Mouse (Mus musculus) hindbrain, embryonic 13.5 days (tissue): ENCODE results near the gene Mmachc. TPM values are rescaled to one million over a fixed set of nuclear protein-coding genes. Genes with fewer than 3 reads are reported as not detected.
"Not testable (repeated sequence)": the region's sequence is repeated elsewhere in the genome, so short reads cannot be mapped to it uniquely, and the experiment has no call there.

Source experiments
- ATAC-seq: fragments of 200-750 bp; cut with Nextera tagmentation; 2 replicates; pipeline ENCODE4 v1.8.0; 2017; ENCODE audit warnings: moderate TSS enrichment; ENCODE audit not compliant: low FRiP score
- H3K27ac ChIP-seq: fragments of 300-500 bp; sonication (generic); 2 replicates; pipeline ENCODE4 v1.5.1; 2015; ENCODE audit warnings: inconsistent platforms, mild to moderate bottlenecking, moderate library complexity
- H3K27me3 ChIP-seq: fragments of 300-500 bp; sonication (generic); 2 replicates; pipeline ENCODE4 v1.6.1; 2015; ENCODE audit warnings: mild to moderate bottlenecking, inconsistent platforms
- H3K36me3 ChIP-seq: fragments of 300-500 bp; sonication (generic); 2 replicates; pipeline ENCODE4 v1.6.1; 2015; ENCODE audit warnings: mild to moderate bottlenecking, inconsistent platforms
- H3K4me1 ChIP-seq: fragments of 300-500 bp; sonication (generic); replicated peaks from 2 replicates; pipeline ENCODE4 v1.6.1; 2015; ENCODE audit warnings: inconsistent platforms
- H3K4me2 ChIP-seq: fragments of 300-500 bp; sonication (generic); 2 replicates; pipeline ENCODE4 v1.6.1; 2015; ENCODE audit warnings: inconsistent platforms, mild to moderate bottlenecking, moderate library complexity
- H3K4me3 ChIP-seq: fragments of 300-500 bp; sonication (generic); 2 replicates; pipeline ENCODE4 v1.5.1; 2015; ENCODE audit warnings: mild to moderate bottlenecking, inconsistent platforms
- H3K9ac ChIP-seq: fragments of 300-500 bp; sonication (generic); 2 replicates; pipeline ENCODE4 v1.6.1; 2015; ENCODE audit warnings: mild to moderate bottlenecking, inconsistent platforms
- H3K9me3 ChIP-seq: fragments of 300-500 bp; sonication (generic); 2 replicates; pipeline ENCODE4 v1.6.1; 2016; ENCODE audit warnings: inconsistent platforms
- WGBS: fragments of 180-500 bp; shearing (Covaris S2); methylation state at CpG from one replicate; pipeline ENCODE4 v1.1.7; 2015; 5-methylcytosine and 5-hydroxymethylcytosine counted together
- polyA plus RNA-seq: library from polyadenylated mRNA; unstranded; fragments of >200 nt; fragmentation: Nextera tagmentation; extraction: Ambion mirVana; gene quantifications from 2 replicates; pipeline ENCODE4 v1.2.1, GENCODE M21; 2015

Gene Mmachc
- polyA plus RNA-seq, 1 experiment from 2014 or later = 24.3 TPM

GRCm38 (mm10) chr4:116685402-116686061, 22.7 kb downstream of the Mmachc start, which contains the start of gene Prdx1:
Gene Prdx1, plus strand, starts transcription at chr4:116685544.
- H3K4me2 ChIP-seq = peak within 1 kb of the TSS; percentile 77
- peak; percentile 98 for ATAC-seq
- peak within 1 kb of the TSS; percentile 76 for H3K9ac ChIP-seq
- peak within 1 kb of the TSS; percentile 62 for H3K4me3 ChIP-seq
- 1% methylated on average over 56 of the region's 56 CpGs for WGBS
- peaks cover 18% of the 10 kb centered on the region for H3K4me1 ChIP-seq
- H3K27ac ChIP-seq = peak within 1 kb of the TSS; percentile 86
- H3K36me3 ChIP-seq = 0 out of 2 replicates have a peak, but pooled peaks cover 7% of the 10 kb centered on the region
- H3K9me3 ChIP-seq = no peaks in the 10 kb centered on the region
- H3K27me3 ChIP-seq = no peaks in the 10 kb centered on the region

GRCm38 (mm10) chr4:116684665-116685064, 23.5 kb downstream of the Mmachc start:
- peak overlapping the region; percentile 62 for H3K4me3 ChIP-seq
- 0 out of 2 replicates have a peak, but pooled peaks cover 7% of the 10 kb centered on the region for H3K36me3 ChIP-seq
- H3K27me3 ChIP-seq = no peaks in the 10 kb centered on the region
- H3K4me2 ChIP-seq = peak overlapping the region; percentile 77
- peaks cover 18% of the 10 kb centered on the region for H3K4me1 ChIP-seq
- H3K27ac ChIP-seq = no peak overlapping the region; the same call in 1 of the 2 replicates
- no peaks in the 10 kb centered on the region for H3K9me3 ChIP-seq
- peak overlapping the region; percentile 76; the same call in 1 of the 2 replicates for H3K9ac ChIP-seq
- no peak for ATAC-seq
- WGBS = 86% methylated on average over 2 of the region's 2 CpGs

DNA sequence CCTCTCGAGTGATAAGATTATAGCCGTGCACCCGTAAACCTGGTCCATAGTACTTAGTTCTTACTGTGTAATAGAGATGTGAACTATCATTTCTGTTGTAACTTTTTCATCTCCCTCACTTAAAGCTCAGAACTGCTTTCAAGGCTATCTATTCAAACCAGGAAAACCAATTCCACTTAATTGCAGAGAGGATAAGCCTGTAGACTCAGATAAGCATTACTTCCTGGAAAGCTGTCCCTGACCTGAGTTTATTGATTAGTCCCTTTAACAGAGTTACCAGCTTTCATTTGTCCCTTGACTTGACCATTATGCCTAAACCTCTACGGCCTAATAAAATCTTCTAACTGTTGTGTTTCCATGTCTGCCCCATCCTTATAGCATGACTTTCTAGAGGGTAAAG, 24.2 kb downstream of the Mmachc start:
- H3K4me2 ChIP-seq = no peak overlapping the region
- H3K4me1 ChIP-seq = peaks cover 18% of the 10 kb centered on the region
- WGBS = 89% methylated on average over 4 of the region's 4 CpGs
- H3K9ac ChIP-seq = no peak overlapping the region
- H3K4me3 ChIP-seq = no peak overlapping the region
- no peak for ATAC-seq
- H3K9me3 ChIP-seq = no peaks in the 10 kb centered on the region
- H3K36me3 ChIP-seq = no peaks in the 10 kb centered on the region
- no peaks in the 10 kb centered on the region for H3K27me3 ChIP-seq
- no peak overlapping the region for H3K27ac ChIP-seq

DNA sequence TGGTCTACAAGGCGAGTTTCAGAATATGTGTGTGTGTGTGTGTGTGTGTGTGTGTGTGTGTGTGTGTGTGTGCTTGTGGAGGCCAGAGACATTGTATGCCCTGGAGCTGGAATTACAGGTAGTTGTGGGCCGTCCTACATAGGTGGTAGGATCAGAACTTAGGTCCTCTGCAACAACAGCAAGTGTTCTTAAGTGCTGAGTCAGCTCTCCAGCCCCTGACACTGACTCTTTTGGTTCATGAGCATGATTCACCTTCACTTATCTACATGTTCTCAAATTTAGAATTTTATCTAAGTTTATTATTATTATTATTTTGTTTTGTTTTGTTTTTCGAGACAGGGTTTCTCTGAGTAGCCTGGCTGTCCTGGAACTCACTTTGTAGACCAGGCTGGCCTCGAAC, 27.7 kb downstream of the Mmachc start:
- not testable (repeated sequence) for H3K27ac ChIP-seq, H3K4me3 ChIP-seq, H3K4me2 ChIP-seq, H3K36me3 ChIP-seq, H3K27me3 ChIP-seq, H3K9ac ChIP-seq, H3K4me1 ChIP-seq, H3K9me3 ChIP-seq, ATAC-seq
- WGBS = 92% methylated on average over 4 of the region's 4 CpGs

DNA sequence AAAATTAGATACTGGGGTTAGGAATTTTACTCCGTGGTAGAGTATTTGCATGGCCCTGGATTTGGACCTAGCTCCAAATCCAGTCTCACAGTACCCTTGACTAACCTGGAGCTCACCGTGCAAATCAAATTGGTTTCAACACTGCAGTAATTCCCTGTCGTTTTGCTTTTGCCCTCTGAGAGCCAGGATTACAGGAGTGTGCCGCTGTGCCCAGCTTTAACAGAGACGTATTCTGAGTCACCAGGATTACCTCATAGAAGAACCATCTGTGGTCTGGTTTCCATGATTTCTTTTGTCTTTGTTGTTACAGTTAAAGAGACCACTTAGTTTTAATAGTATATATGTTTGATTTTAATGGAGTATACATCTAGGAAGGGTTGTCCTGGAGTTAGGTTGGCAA, 29.1 kb downstream of the Mmachc start:
- Histone ChIP-seq H3K36me3 (no peaks in the 10 kb centered on the region), H3K4me2 (no peak overlapping the region), H3K27ac (no peak overlapping the region), H3K4me3 (no peak overlapping the region), H3K9ac (no peak overlapping the region), H3K27me3 (no peaks in the 10 kb centered on the region), H3K4me1 (no peaks in the 10 kb centered on the region), H3K9me3 (no peaks in the 10 kb centered on the region)
- WGBS = 76% methylated on average over 5 of the region's 5 CpGs
- no peak for ATAC-seq

DNA sequence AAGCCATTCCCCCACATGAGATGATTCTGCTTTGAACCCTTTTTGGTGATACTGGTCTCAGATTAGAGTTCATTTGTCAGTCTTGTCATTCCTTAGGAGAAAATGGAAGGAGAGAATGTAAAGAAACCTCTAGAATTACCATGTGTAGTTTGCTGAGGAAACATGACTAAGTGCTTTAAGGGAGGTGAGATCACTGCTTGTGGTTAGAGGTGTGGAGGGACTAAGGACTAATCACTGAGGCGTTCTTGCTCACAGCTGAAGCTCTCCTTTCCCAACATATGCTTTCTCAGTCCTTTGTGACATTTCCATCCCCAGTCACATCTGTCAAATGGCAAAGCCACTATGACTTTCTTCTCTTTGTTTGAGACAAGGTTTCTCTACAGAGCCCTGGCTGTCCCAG, 30.4 kb downstream of the Mmachc start:
- WGBS = 85% methylated on average over 1 of the region's 1 CpGs
- H3K9me3 ChIP-seq = no peaks in the 10 kb centered on the region

GRCm38 (mm10) chr4:116676027-116676426, 32.2 kb downstream of the Mmachc start:
- ATAC-seq = no peak
- WGBS = 86% methylated on average over 3 of the region's 3 CpGs

More for the DNA sequence above, 30.4 kb downstream of the Mmachc start:
- no peaks in the 10 kb centered on the region for H3K36me3 ChIP-seq
- ATAC-seq = no peak
- no peak overlapping the region for H3K4me3 ChIP-seq
- no peak overlapping the region for H3K9ac ChIP-seq
- H3K4me1 ChIP-seq = no peaks in the 10 kb centered on the region
- no peak overlapping the region for H3K27ac ChIP-seq
- H3K27me3 ChIP-seq = no peaks in the 10 kb centered on the region
- H3K4me2 ChIP-seq = no peak overlapping the region

GRCm38 (mm10) chr4:116674761-116675160, 33.4 kb downstream of the Mmachc start:
- H3K36me3 ChIP-seq, H3K27me3 ChIP-seq, H3K9me3 ChIP-seq, H3K27ac ChIP-seq, H3K4me3 ChIP-seq, H3K9ac ChIP-seq, H3K4me1 ChIP-seq, H3K4me2 ChIP-seq, ATAC-seq: not testable (repeated sequence)
- WGBS = 94% methylated on average over 6 of the region's 6 CpGs

More at GRCm38 (mm10) chr4:116676027-116676426, 32.2 kb downstream of the Mmachc start:
- H3K27ac ChIP-seq = no peak overlapping the region
- H3K9ac ChIP-seq = no peak overlapping the region
- no peaks in the 10 kb centered on the region for H3K4me1 ChIP-seq
- H3K9me3 ChIP-seq = no peaks in the 10 kb centered on the region
- no peak overlapping the region for H3K4me2 ChIP-seq
- H3K4me3 ChIP-seq = no peak overlapping the region
- H3K36me3 ChIP-seq = no peaks in the 10 kb centered on the region
- no peaks in the 10 kb centered on the region for H3K27me3 ChIP-seq

GRCm38 (mm10) chr4:116672785-116673184, 35.4 kb downstream of the Mmachc start:
- H3K9me3 ChIP-seq = no peaks in the 10 kb centered on the region
- no peak overlapping the region for H3K4me3 ChIP-seq
- H3K4me1 ChIP-seq = no peaks in the 10 kb centered on the region
- no peaks in the 10 kb centered on the region for H3K36me3 ChIP-seq
- no peak for ATAC-seq
- H3K4me2 ChIP-seq = no peak overlapping the region
- no peaks in the 10 kb centered on the region for H3K27me3 ChIP-seq
- no peak overlapping the region for H3K27ac ChIP-seq
- H3K9ac ChIP-seq = no peak overlapping the region
- 78% methylated on average over 2 of the region's 2 CpGs for WGBS

DNA sequence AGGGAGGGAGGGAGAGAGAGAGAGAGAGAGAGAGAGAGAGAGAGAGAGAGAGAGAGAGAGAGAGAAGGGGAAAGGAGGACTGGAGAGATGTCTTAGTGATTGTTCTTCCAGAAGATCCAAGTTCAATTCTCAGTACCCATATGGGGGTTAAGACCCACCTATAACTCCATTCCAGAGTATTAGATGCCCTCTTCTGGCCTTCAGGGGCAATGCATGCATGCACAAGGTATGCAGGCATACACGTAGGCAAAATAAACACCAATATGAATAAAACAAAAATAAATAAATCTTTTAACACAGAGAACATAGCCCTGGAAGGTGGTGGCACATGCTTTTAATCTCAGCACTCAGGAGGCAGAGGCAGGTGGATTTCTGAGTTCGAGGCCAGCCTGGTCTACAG, 38.9 kb downstream of the Mmachc start:
- H3K4me1 ChIP-seq = no peaks in the 10 kb centered on the region
- H3K4me2 ChIP-seq = no peak overlapping the region
- WGBS = 58% methylated on average over 2 of the region's 2 CpGs
- ATAC-seq = no peak
- H3K27ac ChIP-seq = no peak overlapping the region
- H3K9ac ChIP-seq = no peak overlapping the region
- no peak overlapping the region for H3K4me3 ChIP-seq
- no peaks in the 10 kb centered on the region for H3K27me3 ChIP-seq
- no peaks in the 10 kb centered on the region for H3K36me3 ChIP-seq
- no peaks in the 10 kb centered on the region for H3K9me3 ChIP-seq

GRCm38 (mm10) chr4:116668145-116668544, 40.1 kb downstream of the Mmachc start:
- no peak for ATAC-seq
- no peak overlapping the region for H3K27ac ChIP-seq
- no peaks in the 10 kb centered on the region for H3K27me3 ChIP-seq
- no peak overlapping the region for H3K4me3 ChIP-seq
- H3K4me2 ChIP-seq = no peak overlapping the region
- 69% methylated on average over 3 of the region's 3 CpGs for WGBS
- no peaks in the 10 kb centered on the region for H3K9me3 ChIP-seq
- H3K9ac ChIP-seq = no peak overlapping the region
- H3K36me3 ChIP-seq = no peaks in the 10 kb centered on the region
- H3K4me1 ChIP-seq = no peaks in the 10 kb centered on the region

DNA sequence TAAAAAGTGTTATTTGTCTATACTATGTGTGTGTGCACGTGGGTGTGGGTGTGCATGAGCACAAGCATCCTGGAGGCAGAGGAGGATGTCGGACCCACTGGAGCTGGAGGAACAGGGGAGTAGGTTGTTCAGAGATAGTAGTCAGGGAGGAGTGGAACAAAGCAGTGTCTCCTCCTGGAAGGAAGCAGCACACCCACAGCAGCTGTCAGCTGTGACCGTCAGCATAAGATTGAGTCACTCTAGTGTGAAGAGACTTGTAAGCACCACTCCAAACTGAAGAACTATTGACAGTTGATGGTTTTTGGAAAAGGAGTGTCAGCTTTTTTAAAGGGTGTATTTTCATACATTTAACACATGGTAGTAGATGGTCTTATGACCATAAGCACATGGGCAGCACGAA, 41.6 kb downstream of the Mmachc start:
- Histone ChIP-seq H3K9ac (no peak overlapping the region), H3K27me3 (no peaks in the 10 kb centered on the region), H3K4me1 (no peaks in the 10 kb centered on the region), H3K4me2 (no peak overlapping the region), H3K9me3 (no peaks in the 10 kb centered on the region), H3K4me3 (no peak overlapping the region), H3K36me3 (no peaks in the 10 kb centered on the region), H3K27ac (no peak overlapping the region)
- WGBS = 77% methylated on average over 4 of the region's 4 CpGs
- ATAC-seq = no peak

GRCm38 (mm10) chr4:116661998-116662397, 46.2 kb downstream of the Mmachc start:
- Histone ChIP-seq H3K9ac (no peak overlapping the region), H3K36me3 (no peaks in the 10 kb centered on the region), H3K27me3 (no peaks in the 10 kb centered on the region), H3K9me3 (no peaks in the 10 kb centered on the region), H3K4me2 (no peak overlapping the region), H3K4me3 (no peak overlapping the region), H3K4me1 (no peaks in the 10 kb centered on the region), H3K27ac (no peak overlapping the region)
- 84% methylated on average over 1 of the region's 1 CpGs for WGBS
- no peak for ATAC-seq
